Mouse (Mus musculus): ENCODE data around the gene Slx4ip. TPM values are rescaled to one million over a fixed set of nuclear protein-coding genes. Genes with fewer than 3 reads are reported as not detected.

Gene Slx4ip
- total and polyA plus RNA-seq, 3 experiments = 1.3 to 2.5 TPM; not detected in 1

- TF ChIP-seq E2F4 (IDR thresholded peaks at IDR 0.05; ENCODE audit: borderline replicate concordance, low read depth, low read length) (no peak), ZMIZ1 (IDR thresholded peaks at IDR 0.05; ENCODE audit: low read depth, low read length) (no peak), UBTF (IDR thresholded peaks at IDR 0.05; ENCODE audit: borderline replicate concordance, insufficient read depth, low read depth, low read length) (no peak), MAFK (IDR thresholded peaks at IDR 0.05; ENCODE audit: borderline replicate concordance, low read depth, low read length) (no peak), SIN3A (IDR thresholded peaks at IDR 0.05; ENCODE audit: low read length) (no peak), BHLHE40 (IDR thresholded peaks at IDR 0.05; ENCODE audit: borderline replicate concordance, low read depth, low read length) (no peak), RAD21 (IDR thresholded peaks at IDR 0.05; ENCODE audit: low read depth, low read length) (no peak), EP300 (IDR thresholded peaks at IDR 0.05; ENCODE audit: low read depth in 1 of 2, low read length in 2 of 2) (no peak), JUND (IDR thresholded peaks at IDR 0.05; ENCODE audit: low read depth, low read length) (no peak), ELF1 (IDR thresholded peaks at IDR 0.05; ENCODE audit: low read depth, low read length) (no peak), GABPA (IDR thresholded peaks at IDR 0.05; ENCODE audit: low read depth, low read length) (no peak), MXI1 (IDR thresholded peaks at IDR 0.05; ENCODE audit: low read depth, low read length) (no peak), POLR2A (IDR thresholded peaks at IDR 0.05; ENCODE audit: control insufficient read depth in 1 of 2, insufficient read depth in 1 of 2, low read depth in 1 of 2, low read length in 2 of 2, poor library complexity in 1 of 2) (no peak), ZC3H11A (IDR thresholded peaks at IDR 0.05; ENCODE audit: low read depth, low read length) (no peak), USF1 (IDR thresholded peaks at IDR 0.05; ENCODE audit: low read depth, low read length) (no peak), CTCF (IDR thresholded peaks at IDR 0.05 in 2 of 3, conservative IDR thresholded peaks at IDR 0.05 in 1 of 3; ENCODE audit: control insufficient read depth in 1 of 3, insufficient read depth in 1 of 3, low read depth in 2 of 3, low read length in 3 of 3, poor library complexity in 1 of 3, severe bottlenecking in 1 of 3) (no peak), POLR2AphosphoS2 (IDR thresholded peaks at IDR 0.05; ENCODE audit: low read length) (no peak), CHD1 (IDR thresholded peaks at IDR 0.05; ENCODE audit: low read depth, low read length) (no peak), TCF12 (IDR thresholded peaks at IDR 0.05; ENCODE audit: low read depth, low read length) (no peak)
- Histone ChIP-seq H3K79me2 (ENCODE audit: control insufficient read depth, insufficient read depth, low read length, poor library complexity) (no peaks in the 10 kb centered on the region), H3K4me3 (ENCODE audit: control insufficient read depth in 1 of 2, insufficient read depth in 1 of 2, low read depth in 2 of 2, low read length in 2 of 2) (no peak overlapping the region), H3K27ac (ENCODE audit: control insufficient read depth, low read depth, low read length) (no peak overlapping the region), H3K27me3 (ENCODE audit: control insufficient read depth in 1 of 2, insufficient read depth in 2 of 2, low read length in 2 of 2) (no peaks in the 10 kb centered on the region), H3K9ac (ENCODE audit: control insufficient read depth, low read depth, low read length, poor library complexity, severe bottlenecking) (no peak overlapping the region), H3K9me3 (replicated peaks; ENCODE audit: insufficient read depth, low read length) (no peaks in the 10 kb centered on the region), H3K4me1 (ENCODE audit: control insufficient read depth in 1 of 2, insufficient read depth in 2 of 2, low read length in 2 of 2) (no peaks in the 10 kb centered on the region), H3K36me3 (ENCODE audit: control insufficient read depth in 1 of 2, insufficient read depth in 2 of 2, low read length in 2 of 2) (no peaks in the 10 kb centered on the region)
- no peak for DNase-seq (ENCODE audit: low read depth, low spot score)
These were observed 121.0 kb downstream of the Slx4ip start for GRCm38 (mm10) chr2:137011980-137012379.

DNA sequence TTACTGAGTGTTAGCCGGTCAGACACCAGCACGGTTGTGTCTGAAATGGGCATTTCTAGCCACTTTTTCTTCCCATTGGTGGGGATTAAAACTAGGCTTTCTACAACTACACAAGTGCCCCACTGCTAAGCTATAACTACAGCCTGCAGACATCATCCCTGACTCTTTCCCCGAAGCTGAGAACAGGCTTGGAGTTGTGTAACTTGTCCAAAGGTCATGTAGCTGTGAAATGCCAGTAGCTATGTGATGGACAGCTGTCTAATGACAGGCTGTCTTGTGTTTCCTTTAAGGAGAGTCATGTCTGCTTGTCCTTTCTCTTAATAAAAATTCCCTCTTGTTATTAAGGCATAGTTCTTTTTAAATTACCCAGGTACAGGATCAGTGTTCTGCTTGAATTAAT is 122.1 kb downstream of the Slx4ip start:
- Histone ChIP-seq H3K27me3 (ENCODE audit: control insufficient read depth in 1 of 2, insufficient read depth in 2 of 2, low read length in 2 of 2) (no peaks in the 10 kb centered on the region), H3K36me3 (ENCODE audit: control insufficient read depth in 1 of 2, insufficient read depth in 2 of 2, low read length in 2 of 2) (no peaks in the 10 kb centered on the region), H3K27ac (ENCODE audit: control insufficient read depth, low read depth, low read length) (no peak overlapping the region), H3K79me2 (ENCODE audit: control insufficient read depth, insufficient read depth, low read length, poor library complexity) (no peaks in the 10 kb centered on the region), H3K4me3 (ENCODE audit: control insufficient read depth in 1 of 2, insufficient read depth in 1 of 2, low read depth in 2 of 2, low read length in 2 of 2) (no peak overlapping the region), H3K9me3 (replicated peaks; ENCODE audit: insufficient read depth, low read length) (no peaks in the 10 kb centered on the region), H3K4me1 (ENCODE audit: control insufficient read depth in 1 of 2, insufficient read depth in 2 of 2, low read length in 2 of 2) (no peaks in the 10 kb centered on the region), H3K9ac (ENCODE audit: control insufficient read depth, low read depth, low read length, poor library complexity, severe bottlenecking) (no peak overlapping the region)
- TF ChIP-seq POLR2AphosphoS2 (IDR thresholded peaks at IDR 0.05; ENCODE audit: low read length) (no peak), POLR2AphosphoS5 (IDR thresholded peaks at IDR 0.05; ENCODE audit: borderline replicate concordance, low read depth, low read length) (no peak), ZC3H11A (IDR thresholded peaks at IDR 0.05; ENCODE audit: low read depth, low read length) (no peak), HCFC1 (IDR thresholded peaks at IDR 0.05; ENCODE audit: low read depth, low read length) (no peak), MAZ (IDR thresholded peaks at IDR 0.05; ENCODE audit: low read depth, low read length) (no peak), BHLHE40 (IDR thresholded peaks at IDR 0.05; ENCODE audit: borderline replicate concordance, low read depth, low read length) (no peak), ZNF384 (IDR thresholded peaks at IDR 0.05; ENCODE audit: low read depth, low read length) (no peak), GATA1 (IDR thresholded peaks at IDR 0.05; ENCODE audit: low read depth, low read length) (no peak), ETS1 (IDR thresholded peaks at IDR 0.05; ENCODE audit: low read depth, low read length) (no peak), TBP (IDR thresholded peaks at IDR 0.05; ENCODE audit: low read depth, low read length) (no peak)
- DNase-seq (ENCODE audit: low read depth, low spot score) = no peak

All from MEL (cell line).